Mouse (Mus musculus) hindbrain, postnatal 0 days (tissue): ENCODE results near the gene Spon1. TPM values are rescaled to one million over a fixed set of nuclear protein-coding genes. Genes with fewer than 3 reads are reported as not detected.

Source experiments
- ATAC-seq: fragments of 200-750 bp; cut with Nextera tagmentation; 2 replicates; pipeline ENCODE4 v1.8.0; 2017; ENCODE audit warnings: mild to moderate bottlenecking, moderate TSS enrichment, moderate library complexity
- DNase-seq: peaks from one replicate; pipeline ENCODE4 v3.0.0-alpha.2; 2015; ENCODE audit warnings: low spot score
- H3K27ac ChIP-seq: fragments of 300-500 bp; sonication (generic); 2 replicates; pipeline ENCODE4 v1.5.1; 2014; ENCODE audit warnings: mild to moderate bottlenecking
- H3K27me3 ChIP-seq: fragments of 300-500 bp; sonication (generic); 2 replicates; pipeline ENCODE4 v1.6.1; 2014; ENCODE audit warnings: low read length, mixed read lengths; ENCODE audit not compliant: insufficient read depth
- H3K36me3 ChIP-seq: fragments of 300-500 bp; sonication (generic); 2 replicates; pipeline ENCODE4 v1.6.1; 2014; ENCODE audit warnings: low read length, mixed read lengths; ENCODE audit not compliant: insufficient read depth
- H3K4me1 ChIP-seq: fragments of 300-500 bp; sonication (generic); 2 replicates; pipeline ENCODE4 v1.6.1; 2014; ENCODE audit warnings: antibody characterized with exemption, low read length, mixed read lengths; ENCODE audit not compliant: insufficient read depth
- H3K4me2 ChIP-seq: fragments of 300-500 bp; sonication (generic); 2 replicates; pipeline ENCODE4 v1.6.1; 2014; ENCODE audit warnings: low read depth, mild to moderate bottlenecking, low read length, moderate library complexity, mixed read lengths
- H3K4me3 ChIP-seq: fragments of 300-500 bp; sonication (generic); 2 replicates; pipeline ENCODE4 v1.5.1; 2014; ENCODE audit warnings: low read length
- H3K9ac ChIP-seq: fragments of 300-500 bp; sonication (generic); replicated peaks from 2 replicates; pipeline ENCODE4 v1.6.1; 2014; ENCODE audit warnings: mild to moderate bottlenecking, low read length, moderate library complexity, mixed read lengths
- H3K9me3 ChIP-seq: fragments of 300-500 bp; sonication (generic); 2 replicates; pipeline ENCODE4 v1.6.1; 2016; ENCODE audit warnings: low read length, mixed read lengths
- CTCF ChIP-seq: IDR thresholded peaks from 2 replicates; pipeline ENCODE4 v1.5.1; 2016; ENCODE audit warnings: antibody characterized with exemption, control low read depth, low read depth
- WGBS: fragments of 180-500 bp; shearing (Covaris S2); extraction: QIAGEN DNeasy Blood & Tissue Kit; methylation state at CpG from one replicate; pipeline ENCODE4 v1.1.7; 2014; 5-methylcytosine and 5-hydroxymethylcytosine counted together
- polyA plus RNA-seq: library from polyadenylated mRNA; unstranded; fragments of >200 nt; fragmentation: Nextera tagmentation; extraction: Ambion mirVana; gene quantifications from 2 replicates; pipeline ENCODE4 v1.2.1, GENCODE M21; 2015
- total RNA-seq: library from RNA; depleted of rRNA; stranded (reverse); fragments of >200 nt; gene quantifications from 2 replicates; pipeline ENCODE4 v1.2.3, GENCODE M21; 2014

The Spon1 gene
- total and polyA plus RNA-seq, 2 experiments from 2014 or later: 43.8 to 50.3 TPM

DNA sequence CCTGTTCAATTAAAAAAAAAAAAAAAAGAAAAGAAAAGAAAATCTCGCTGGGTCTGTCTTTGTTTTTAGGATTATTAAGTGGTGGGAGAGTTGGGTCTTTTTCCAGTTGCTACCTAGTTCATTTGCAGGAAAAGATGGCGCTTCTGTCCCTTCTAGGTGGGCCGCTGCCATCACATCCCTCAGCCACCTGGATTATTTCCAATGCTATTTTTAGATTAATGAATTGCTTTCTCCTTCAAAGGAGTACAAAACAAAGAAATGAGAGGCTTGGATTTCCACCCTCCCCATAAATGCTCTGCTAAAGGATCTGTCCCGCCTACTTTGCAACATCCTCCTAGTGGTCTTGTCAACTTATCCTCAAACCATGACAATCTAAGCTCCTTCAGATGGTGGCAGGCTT lies 275.6 kb downstream of the Spon1 start:
- H3K27me3 ChIP-seq: no peaks in the 10 kb centered on the region
- peaks cover 6% of the 10 kb centered on the region; the same call in 1 of the 2 replicates for H3K36me3 ChIP-seq
- DNase-seq (no peak), ATAC-seq (no peak)
- no peaks in the 10 kb centered on the region for H3K4me1 ChIP-seq
- no peak overlapping the region for H3K9ac ChIP-seq
- WGBS: 79% methylated on average over 4 of the region's 4 CpGs
- no peaks in the 10 kb centered on the region for H3K9me3 ChIP-seq
- H3K27ac ChIP-seq: no peak overlapping the region
- H3K4me3 ChIP-seq: no peak overlapping the region
- no peak overlapping the region for H3K4me2 ChIP-seq
- TF ChIP-seq CTCF: no peak

GRCm38 (mm10) chr7:114042973-114043928 lies 277.5 kb downstream of the Spon1 start:
- DNase-seq: no peak
- Histone ChIP-seq H3K9ac (no peak overlapping the region), H3K27me3 (no peaks in the 10 kb centered on the region), H3K4me3 (no peak overlapping the region), H3K27ac (no peak overlapping the region), H3K4me2 (no peak overlapping the region), H3K9me3 (no peaks in the 10 kb centered on the region), H3K4me1 (no peaks in the 10 kb centered on the region), H3K36me3 (peaks cover 6% of the 10 kb centered on the region; the same call in 1 of the 2 replicates)
- ATAC-seq: no peak
- WGBS: 73% methylated on average over 26 of the region's 26 CpGs
- TF ChIP-seq CTCF: no peak

GRCm38 (mm10) chr7:114043929-114044549 lies 278.2 kb downstream of the Spon1 start:
- no peaks in the 10 kb centered on the region for H3K9me3 ChIP-seq
- H3K4me1 ChIP-seq: no peaks in the 10 kb centered on the region
- no peaks in the 10 kb centered on the region for H3K27me3 ChIP-seq
- H3K36me3 ChIP-seq: peaks cover 6% of the 10 kb centered on the region; the same call in 1 of the 2 replicates
- no peak for ATAC-seq
- no peak overlapping the region for H3K4me2 ChIP-seq
- no peak for DNase-seq
- H3K4me3 ChIP-seq: no peak overlapping the region
- H3K27ac ChIP-seq: no peak overlapping the region
- no peak overlapping the region for H3K9ac ChIP-seq
- TF ChIP-seq CTCF: no peak
- 84% methylated on average over 6 of the region's 6 CpGs for WGBS

- Histone ChIP-seq H3K9me3 (no peaks in the 10 kb centered on the region), H3K27ac (no peak overlapping the region), H3K36me3 (no peaks in the 10 kb centered on the region; the same call in 1 of the 2 replicates), H3K4me2 (no peak overlapping the region), H3K4me1 (no peaks in the 10 kb centered on the region), H3K4me3 (no peak overlapping the region), H3K27me3 (no peaks in the 10 kb centered on the region), H3K9ac (no peak overlapping the region)
- TF ChIP-seq CTCF: no peak
- no peak for DNase-seq
- ATAC-seq: no peak
- 80% methylated on average over 2 of the region's 2 CpGs for WGBS
These were observed 280.0 kb downstream of the Spon1 start for GRCm38 (mm10) chr7:114045814-114046213.

- no peak overlapping the region for H3K27ac ChIP-seq
- H3K4me3 ChIP-seq: no peak overlapping the region
- no peaks in the 10 kb centered on the region for H3K27me3 ChIP-seq
- TF ChIP-seq CTCF: no peak
- H3K36me3 ChIP-seq: no peaks in the 10 kb centered on the region
- no peaks in the 10 kb centered on the region for H3K4me1 ChIP-seq
- DNase-seq (no peak), ATAC-seq (no peak)
- no peak overlapping the region for H3K4me2 ChIP-seq
- WGBS: 90% methylated on average over 4 of the region's 4 CpGs
- no peak overlapping the region for H3K9ac ChIP-seq
- H3K9me3 ChIP-seq: no peaks in the 10 kb centered on the region
These were observed 287.9 kb downstream of the Spon1 start for GRCm38 (mm10) chr7:114053720-114054119.

GRCm38 (mm10) chr7:114058166-114058565 lies 292.4 kb downstream of the Spon1 start:
- H3K4me2 ChIP-seq: no peak overlapping the region
- H3K9ac ChIP-seq: no peak overlapping the region
- no peaks in the 10 kb centered on the region for H3K27me3 ChIP-seq
- 90% methylated on average over 16 of the region's 16 CpGs for WGBS
- H3K36me3 ChIP-seq: no peaks in the 10 kb centered on the region
- H3K4me3 ChIP-seq: no peak overlapping the region
- H3K4me1 ChIP-seq: no peaks in the 10 kb centered on the region
- TF ChIP-seq CTCF: no peak
- no peak overlapping the region for H3K27ac ChIP-seq
- H3K9me3 ChIP-seq: no peaks in the 10 kb centered on the region
- DNase-seq (no peak), ATAC-seq (no peak)
